Mouse (Mus musculus): ENCODE measurements around the gene Miga1. TPM values are rescaled to one million over a fixed set of nuclear protein-coding genes. Genes with fewer than 3 reads are reported as not detected.

The Miga1 gene
- polyA plus RNA-seq, 1 experiment from 2014 or later, result 21.7 TPM

GRCm38 (mm10) chr3:152294400-152294799 is 45.8 kb downstream of the Miga1 start:
- Histone ChIP-seq H3K9ac (no peak overlapping the region), H3K36me3 (peaks cover 46% of the 10 kb centered on the region), H3K9me3 (no peaks in the 10 kb centered on the region), H3K27ac (no peak overlapping the region), H3K27me3 (replicated peaks) (no peaks in the 10 kb centered on the region), H3K4me3 (no peak overlapping the region), H3K4me2 (replicated peaks) (no peak overlapping the region), H3K4me1 (no peaks in the 10 kb centered on the region)
- 83% methylated on average over 3 of the region's 3 CpGs for WGBS
- no peak for ATAC-seq (ENCODE audit: low FRiP score, low read depth)

GRCm38 (mm10) chr3:152293530-152294181 is 46.6 kb downstream of the Miga1 start:
- ATAC-seq (ENCODE audit: low FRiP score, low read depth), result no peak
- no peak overlapping the region for H3K9ac ChIP-seq
- H3K4me3 ChIP-seq, result no peak overlapping the region
- peaks cover 52% of the 10 kb centered on the region for H3K36me3 ChIP-seq
- WGBS, result 93% methylated on average over 13 of the region's 13 CpGs
- no peaks in the 10 kb centered on the region for H3K27me3 ChIP-seq (replicated peaks)
- H3K4me1 ChIP-seq, result no peaks in the 10 kb centered on the region
- no peak overlapping the region for H3K27ac ChIP-seq
- no peaks in the 10 kb centered on the region for H3K9me3 ChIP-seq
- no peak overlapping the region for H3K4me2 ChIP-seq (replicated peaks)

GRCm38 (mm10) chr3:152291895-152292294 is 48.3 kb downstream of the Miga1 start:
- ATAC-seq (ENCODE audit: low FRiP score, low read depth), result no peak
- H3K36me3 ChIP-seq, result peaks cover 59% of the 10 kb centered on the region
- 86% methylated on average over 6 of the region's 6 CpGs for WGBS

GRCm38 (mm10) chr3:152290175-152290798 is 49.9 kb downstream of the Miga1 start:
- H3K36me3 ChIP-seq, result peaks cover 54% of the 10 kb centered on the region
- H3K4me1 ChIP-seq, result no peaks in the 10 kb centered on the region
- no peak overlapping the region for H3K4me3 ChIP-seq
- no peak overlapping the region for H3K4me2 ChIP-seq (replicated peaks)
- H3K9ac ChIP-seq, result no peak overlapping the region
- no peak for ATAC-seq (ENCODE audit: low FRiP score, low read depth)
- no peaks in the 10 kb centered on the region for H3K9me3 ChIP-seq
- WGBS, result 90% methylated on average over 17 of the region's 17 CpGs
- H3K27me3 ChIP-seq (replicated peaks), result no peaks in the 10 kb centered on the region
- no peak overlapping the region for H3K27ac ChIP-seq

More at GRCm38 (mm10) chr3:152291895-152292294, 48.3 kb downstream of the Miga1 start:
- H3K4me3 ChIP-seq, result no peak overlapping the region
- no peaks in the 10 kb centered on the region for H3K4me1 ChIP-seq
- no peak overlapping the region for H3K4me2 ChIP-seq (replicated peaks)
- no peaks in the 10 kb centered on the region for H3K9me3 ChIP-seq
- no peaks in the 10 kb centered on the region for H3K27me3 ChIP-seq (replicated peaks)
- H3K9ac ChIP-seq, result no peak overlapping the region
- no peak overlapping the region for H3K27ac ChIP-seq

GRCm38 (mm10) chr3:152288740-152289139 is 51.5 kb downstream of the Miga1 start:
- H3K9ac ChIP-seq, result no peak overlapping the region
- no peaks in the 10 kb centered on the region for H3K4me1 ChIP-seq
- WGBS, result 95% methylated on average over 4 of the region's 4 CpGs
- H3K4me3 ChIP-seq, result no peak overlapping the region
- H3K4me2 ChIP-seq (replicated peaks), result no peak overlapping the region
- peaks cover 58% of the 10 kb centered on the region for H3K36me3 ChIP-seq
- no peaks in the 10 kb centered on the region for H3K27me3 ChIP-seq (replicated peaks)
- ATAC-seq (ENCODE audit: low FRiP score, low read depth), result no peak
- H3K27ac ChIP-seq, result no peak overlapping the region
- H3K9me3 ChIP-seq, result no peaks in the 10 kb centered on the region

GRCm38 (mm10) chr3:152288276-152288675 is 51.9 kb downstream of the Miga1 start:
- no peak overlapping the region for H3K4me2 ChIP-seq (replicated peaks)
- no peak for ATAC-seq (ENCODE audit: low FRiP score, low read depth)
- no peaks in the 10 kb centered on the region for H3K9me3 ChIP-seq
- H3K27ac ChIP-seq, result no peak overlapping the region
- no peaks in the 10 kb centered on the region for H3K27me3 ChIP-seq (replicated peaks)
- no peak overlapping the region for H3K9ac ChIP-seq
- peaks cover 58% of the 10 kb centered on the region for H3K36me3 ChIP-seq
- no peak overlapping the region for H3K4me3 ChIP-seq
- 91% methylated on average over 5 of the region's 5 CpGs for WGBS
- H3K4me1 ChIP-seq, result no peaks in the 10 kb centered on the region

- Histone ChIP-seq H3K4me1 (no peaks in the 10 kb centered on the region), H3K36me3 (peaks cover 62% of the 10 kb centered on the region), H3K27ac (no peak overlapping the region), H3K27me3 (replicated peaks) (no peaks in the 10 kb centered on the region), H3K9ac (no peak overlapping the region), H3K4me2 (replicated peaks) (no peak overlapping the region), H3K9me3 (no peaks in the 10 kb centered on the region), H3K4me3 (no peak overlapping the region)
- no peak for ATAC-seq (ENCODE audit: low FRiP score, low read depth)
- WGBS, result 86% methylated on average over 9 of the region's 9 CpGs
These were observed 52.4 kb downstream of the Miga1 start for GRCm38 (mm10) chr3:152287810-152288209.

- Histone ChIP-seq H3K9ac (no peak overlapping the region), H3K4me3 (no peak overlapping the region), H3K9me3 (no peaks in the 10 kb centered on the region), H3K4me1 (no peaks in the 10 kb centered on the region), H3K27ac (no peak overlapping the region), H3K27me3 (replicated peaks) (no peaks in the 10 kb centered on the region), H3K4me2 (replicated peaks) (no peak overlapping the region), H3K36me3 (peaks cover 59% of the 10 kb centered on the region)
- 93% methylated on average over 5 of the region's 5 CpGs for WGBS
- no peak for ATAC-seq (ENCODE audit: low FRiP score, low read depth)
These were observed 55.4 kb downstream of the Miga1 start for GRCm38 (mm10) chr3:152284759-152285158.

- Histone ChIP-seq H3K27ac (no peak overlapping the region), H3K36me3 (peaks cover 59% of the 10 kb centered on the region), H3K4me2 (replicated peaks) (no peak overlapping the region), H3K27me3 (replicated peaks) (no peaks in the 10 kb centered on the region), H3K4me3 (no peak overlapping the region), H3K4me1 (no peaks in the 10 kb centered on the region), H3K9me3 (no peaks in the 10 kb centered on the region), H3K9ac (no peak overlapping the region)
- WGBS, result 90% methylated on average over 1 of the region's 1 CpGs
- no peak for ATAC-seq (ENCODE audit: low FRiP score, low read depth)
These were observed 55.9 kb downstream of the Miga1 start for GRCm38 (mm10) chr3:152284306-152284705.

- ATAC-seq (ENCODE audit: low FRiP score, low read depth), result no peak
- H3K9me3 ChIP-seq, result no peaks in the 10 kb centered on the region
- H3K27me3 ChIP-seq (replicated peaks), result no peaks in the 10 kb centered on the region
- H3K36me3 ChIP-seq, result peaks cover 43% of the 10 kb centered on the region
- no peak overlapping the region for H3K4me2 ChIP-seq (replicated peaks)
- H3K9ac ChIP-seq, result no peak overlapping the region
- 33% methylated on average over 3 of the region's 3 CpGs for WGBS
- no peaks in the 10 kb centered on the region for H3K4me1 ChIP-seq
- H3K4me3 ChIP-seq, result no peak overlapping the region
- no peak overlapping the region for H3K27ac ChIP-seq
These were observed 58.1 kb downstream of the Miga1 start for GRCm38 (mm10) chr3:152282126-152282525.

- H3K4me1 ChIP-seq, result no peaks in the 10 kb centered on the region
- no peak overlapping the region for H3K4me3 ChIP-seq
- no peak overlapping the region for H3K4me2 ChIP-seq (replicated peaks)
- peaks cover 29% of the 10 kb centered on the region for H3K36me3 ChIP-seq
- ATAC-seq (ENCODE audit: low FRiP score, low read depth), result no peak
- H3K27ac ChIP-seq, result no peak overlapping the region
- no peaks in the 10 kb centered on the region for H3K9me3 ChIP-seq
- no peaks in the 10 kb centered on the region for H3K27me3 ChIP-seq (replicated peaks)
- 74% methylated on average over 2 of the region's 2 CpGs for WGBS
- H3K9ac ChIP-seq, result no peak overlapping the region
These were observed 61.8 kb downstream of the Miga1 start for GRCm38 (mm10) chr3:152278431-152278830.

GRCm38 (mm10) chr3:152277912-152278311 is 62.3 kb downstream of the Miga1 start:
- Histone ChIP-seq H3K9ac (no peak overlapping the region), H3K4me1 (no peaks in the 10 kb centered on the region), H3K27ac (no peak overlapping the region), H3K27me3 (replicated peaks) (no peaks in the 10 kb centered on the region), H3K4me3 (no peak overlapping the region), H3K4me2 (replicated peaks) (no peak overlapping the region), H3K36me3 (peaks cover 24% of the 10 kb centered on the region), H3K9me3 (no peaks in the 10 kb centered on the region)
- no peak for ATAC-seq (ENCODE audit: low FRiP score, low read depth)
- WGBS, result 92% methylated on average over 2 of the region's 2 CpGs

GRCm38 (mm10) chr3:152276935-152277334 is 63.3 kb downstream of the Miga1 start:
- Histone ChIP-seq H3K9me3 (no peaks in the 10 kb centered on the region), H3K9ac (no peak overlapping the region), H3K4me2 (replicated peaks) (no peak overlapping the region), H3K27ac (no peak overlapping the region), H3K36me3 (peaks cover 14% of the 10 kb centered on the region), H3K27me3 (replicated peaks) (no peaks in the 10 kb centered on the region), H3K4me1 (no peaks in the 10 kb centered on the region), H3K4me3 (no peak overlapping the region)
- WGBS, result 98% methylated on average over 3 of the region's 3 CpGs
- no peak for ATAC-seq (ENCODE audit: low FRiP score, low read depth)
